Mouse (Mus musculus) B cell, adult 62 days (primary cell): ENCODE results near the gene Psg16. TPM values are rescaled to one million over a fixed set of nuclear protein-coding genes. Genes with fewer than 3 reads are reported as not detected.

Source experiments
- total RNA-seq: library from RNA; stranded (reverse); gene quantifications from 4 replicates; pipeline ENCODE4 v1.2.4, GENCODE M21; 2023

The Psg16 gene
- 0.24 to 0.31 TPM in 2 of 4 replicates, not detected in the others for total RNA-seq

GRCm38 (mm10) chr7:17073904-17074615, at the start of gene Psg16:
Psg16 (plus strand) TSS chr7:17074040.

GRCm38 (mm10) chr7:17027588-17028343, 46.1 kb upstream of the Psg16 start, which contains the start of gene Ppp5c:
Ppp5c (minus strand) TSS chr7:17027924.

GRCm38 (mm10) chr7:17062389-17062788, 11.5 kb upstream of the Psg16 start, which contains the start of gene Hif3a:
Hif3a (minus strand) TSS chr7:17062427.

GRCm38 (mm10) chr7:17149931-17150330, 76.1 kb downstream of the Psg16 start, which contains the start of gene Ceacam3:
Ceacam3 (plus strand) TSS chr7:17150282.

Other genes with a start within 250 kb of the Psg16 start
- gene Prkd2, start 231.1 kb upstream of the Psg16 start, total RNA-seq: 235 to 252 TPM (median 245 TPM) in 4 replicates
- gene Dact3, start 198.7 kb upstream of the Psg16 start, total RNA-seq: 0.18 to 0.31 TPM in 2 of 4 replicates, not detected in the others
- gene Gng8, start 182.3 kb upstream of the Psg16 start, total RNA-seq: not detected in 4 replicates
- 0.35 TPM in 1 of 4 replicates, not detected in the others for gene Ptgir, start 167.6 kb upstream of the Psg16 start, total RNA-seq
- gene Calm3, start 149.9 kb upstream of the Psg16 start, total RNA-seq: 109 to 120 TPM (median 113 TPM) in 4 replicates
- not detected in 4 replicates for gene Pnmal2, start 129.4 kb upstream of the Psg16 start, total RNA-seq
- not detected in 4 replicates for gene Pnmal1, start 114.4 kb upstream of the Psg16 start, total RNA-seq
- gene Gm42372, start 91.0 kb upstream of the Psg16 start, total RNA-seq: 0.22 to 0.69 TPM (median 0.47 TPM) in 4 replicates
- gene Ccdc8, start 81.3 kb upstream of the Psg16 start, total RNA-seq: 0.12 TPM in 1 of 4 replicates, not detected in the others
- 151 to 175 TPM (median 166 TPM) in 4 replicates for gene Ppp5c, start 46.1 kb upstream of the Psg16 start, total RNA-seq
- 1.2 to 4.7 TPM (median 2.5 TPM) in 4 replicates for gene Hif3a, start 11.6 kb upstream of the Psg16 start, total RNA-seq
- not detected in 4 replicates for gene Ceacam3, start 76.2 kb downstream of the Psg16 start, total RNA-seq
- not detected in 4 replicates for gene Psg29, start 129.4 kb downstream of the Psg16 start, total RNA-seq